ENCODE assay signal across 23 mouse cellular contexts in the genomic region with DNA sequence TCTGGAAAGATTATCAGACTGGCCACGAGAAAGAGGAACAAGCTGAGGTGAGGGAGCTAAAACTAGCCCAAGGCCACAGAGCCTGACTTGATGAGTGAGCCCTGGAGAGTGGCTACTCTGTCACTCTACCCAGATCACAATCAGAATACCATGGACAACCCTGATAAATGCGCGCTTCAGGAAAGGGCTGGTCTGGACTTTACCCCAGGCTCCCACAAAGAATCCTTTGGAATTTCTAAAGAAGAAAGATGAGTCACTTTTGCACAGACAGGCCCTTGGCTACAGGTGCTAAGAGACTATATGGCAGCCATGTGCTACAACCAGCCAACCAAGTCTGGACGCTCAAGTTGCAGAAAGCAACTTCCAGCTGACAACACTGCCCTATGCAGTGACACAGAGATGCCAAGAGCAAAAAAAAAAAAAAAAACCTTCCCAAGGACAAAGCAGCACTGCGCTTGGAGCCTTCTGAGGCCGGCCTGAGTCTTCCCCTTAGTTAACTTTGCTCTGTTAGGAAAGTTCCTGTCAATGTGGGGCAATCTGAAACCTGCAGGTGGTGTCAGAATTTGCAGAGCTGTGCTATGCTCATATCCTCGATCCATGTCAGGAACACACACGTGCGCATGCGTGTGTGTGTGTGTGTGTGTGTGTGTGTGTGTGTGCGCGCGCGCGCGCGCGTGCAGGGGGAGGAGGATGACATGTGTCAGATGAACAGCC. TPM values are rescaled to one million over a fixed set of nuclear protein-coding genes. Genes with fewer than 3 reads are reported as not detected.
"Had no signal": no experiment of that assay in that cellular context is flagged by ENCODE, and none has a peak within 500 bp of the region (broad histone marks: within the 10 kb centered on the region; RNA-seq: fewer than 3 reads in every experiment).

No protein-coding gene starts in this region.

- ATAC-seq: midbrain, embryonic 16.5 days had no signal

- H3K9me3 ChIP-seq: kidney, embryonic 15.5 days; limb, embryonic 15.5 days; liver, embryonic 13.5 days; midbrain, embryonic 12.5 days; neural tube, embryonic 13.5 days had no signal

- DNase-seq: kidney, adult 18-20 months; kidney, postnatal 14 days; liver, embryonic 13.5 days; lung, adult 18-20 months; lung, postnatal 36 days; retina, postnatal 1 day; right cerebral cortex, postnatal 4 days; spleen, adult 18-20 months; thymus, adult 18-20 months; thymus, postnatal 14 days had no signal

- H3K27ac ChIP-seq: kidney, embryonic 15.5 days; left cerebral cortex, adult 2 months; limb, embryonic 15.5 days; liver, embryonic 13.5 days; midbrain, embryonic 12.5 days; neural tube, embryonic 13.5 days had no signal

- H3K4me1 ChIP-seq: kidney, embryonic 15.5 days; limb, embryonic 15.5 days had no signal

- H3K9ac ChIP-seq: kidney, embryonic 15.5 days; limb, embryonic 15.5 days; liver, embryonic 13.5 days; midbrain, embryonic 12.5 days; neural tube, embryonic 13.5 days had no signal

- H3K4me3 ChIP-seq: kidney, embryonic 15.5 days; left cerebral cortex, adult 2 months; limb, embryonic 15.5 days; liver, embryonic 13.5 days; midbrain, embryonic 12.5 days; neural tube, embryonic 13.5 days had no signal

- H3K27me3 ChIP-seq: kidney, embryonic 15.5 days; limb, embryonic 15.5 days; liver, embryonic 13.5 days; midbrain, embryonic 12.5 days; neural tube, embryonic 13.5 days had no signal

- H3K4me2 ChIP-seq: kidney, embryonic 15.5 days; limb, embryonic 15.5 days; liver, embryonic 13.5 days; midbrain, embryonic 12.5 days; neural tube, embryonic 13.5 days had no signal

RNA-seq across cellular contexts. Expression of gene Pla2g2e, which starts 28.0 kb away (rescaled TPM):
- total RNA-seq: layer of hippocampus, adult 8-10 months; layer of hippocampus, postnatal 25 days; left cerebral cortex, adult 2 months; left cerebral cortex, postnatal 14 days; megakaryocyte-erythroid progenitor cell, adult 5-6 weeks had no signal
- polyA plus RNA-seq: limb, embryonic 11.5 days; limb, embryonic 15.5 days; liver, embryonic 13.5 days; lung, embryonic 16.5 days; midbrain, embryonic 12.5 days; midbrain, embryonic 16.5 days; neural tube, embryonic 13.5 days had no signal

RNA-seq across cellular contexts. Expression of gene Gm13030, which starts 32.0 kb away (rescaled TPM):
- total RNA-seq: layer of hippocampus, adult 8-10 months; layer of hippocampus, postnatal 25 days; left cerebral cortex, adult 2 months; left cerebral cortex, postnatal 14 days; megakaryocyte-erythroid progenitor cell, adult 5-6 weeks had no signal
- polyA plus RNA-seq: kidney, embryonic 15.5 days; large intestine, adult 2 months; limb, embryonic 11.5 days; limb, embryonic 15.5 days; liver, embryonic 13.5 days; lung, embryonic 16.5 days; midbrain, embryonic 12.5 days; midbrain, embryonic 16.5 days; neural tube, embryonic 13.5 days had no signal

RNA-seq across cellular contexts. Expression of gene Pla2g5, which starts 42.5 kb away (rescaled TPM):
- total RNA-seq: megakaryocyte-erythroid progenitor cell, adult 5-6 weeks had no signal
- polyA plus RNA-seq: liver, embryonic 13.5 days; midbrain, embryonic 12.5 days had no signal
